9 mouse cellular contexts compared by ENCODE assay signal in genomic region chr11:118379251-118380009, GRCm38 (mm10). TPM values are rescaled to one million over a fixed set of nuclear protein-coding genes. Genes with fewer than 3 reads are reported as not detected.
A peak's percentile ranks its signal among the peaks of the same experiment; 100 is the strongest.
DNase-seq lines count a peak whose midpoint lies in the region; ATAC-seq and TF ChIP-seq lines count a peak whose summit lies in the region.
"Had no signal": no experiment of that assay in that cellular context is flagged by ENCODE, and none has a peak within 500 bp of the region (broad histone marks: within the 10 kb centered on the region; RNA-seq: fewer than 3 reads in every experiment).

No protein-coding gene starts in this region.

- no peak overlapping the region for H3K4me3 ChIP-seq in CH12.LX (replicated peaks in 1 of 3; ENCODE audit: low read depth in 2 of 3, low read length in 2 of 3, poor library complexity in 1 of 3)
- no peak overlapping the region for H3K4me3 ChIP-seq in bone marrow, adult 2 months (replicated peaks; ENCODE audit: control insufficient read depth, low read depth, low read length)
- no peak overlapping the region for H3K4me3 ChIP-seq in embryonic facial prominence, embryonic 15.5 days (replicated peaks)
- H3K4me3 ChIP-seq: liver, embryonic 15.5 days had no signal

- H3K4me2 ChIP-seq in CH12.LX (ENCODE audit: insufficient read depth, low read depth, poor library complexity, severe bottlenecking) = peak overlapping the region; percentile 57
- no peak overlapping the region for H3K4me2 ChIP-seq in embryonic facial prominence, embryonic 15.5 days (replicated peaks)
- H3K4me2 ChIP-seq: liver, embryonic 15.5 days had no signal

- no peak overlapping the region; the same call in 1 of the 2 replicates for H3K9ac ChIP-seq in CH12.LX (ENCODE audit: insufficient read depth, low read depth)
- no peak overlapping the region for H3K9ac ChIP-seq in embryonic facial prominence, embryonic 15.5 days
- H3K9ac ChIP-seq: liver, embryonic 15.5 days had no signal

- H3K27me3 ChIP-seq in CH12.LX (replicated peaks) = peaks cover 36% of the 10 kb centered on the region
- no peaks in the 10 kb centered on the region for H3K27me3 ChIP-seq in embryonic facial prominence, embryonic 15.5 days
- H3K27me3 ChIP-seq: liver, embryonic 15.5 days had no signal

- peaks cover 9 to 21% of the 10 kb centered on the region in 2 experiments for H3K4me1 ChIP-seq in CH12.LX (ENCODE audit: control insufficient read depth in 1 of 2, insufficient read depth in 2 of 2)
- no peaks in the 10 kb centered on the region for H3K4me1 ChIP-seq in bone marrow, adult 2 months (ENCODE audit: control insufficient read depth, insufficient read depth, low read length)
- H3K4me1 ChIP-seq in embryonic facial prominence, embryonic 15.5 days = peaks cover 24% of the 10 kb centered on the region
- H3K4me1 ChIP-seq: liver, embryonic 15.5 days had no signal

- TF ChIP-seq POLR2A in CH12.LX (IDR thresholded peaks at IDR 0.05; ENCODE audit: low read depth, low read length) = 0 out of 2 replicates have a peak, but pooled peaks have one; percentile 23
- TF ChIP-seq POLR2A in bone marrow, adult 2 months (IDR thresholded peaks at IDR 0.05; ENCODE audit: borderline replicate concordance, control insufficient read depth, low read depth, low read length) = no peak

- WGBS in bone marrow, adult 2 months = 38% methylated on average over 11 of the region's 11 CpGs
- 34% methylated on average over 11 of the region's 11 CpGs for WGBS in embryonic facial prominence, embryonic 15.5 days

- peaks cover 4% of the 10 kb centered on the region for H3K9me3 ChIP-seq in CH12.LX (replicated peaks; ENCODE audit: low read length)
- H3K9me3 ChIP-seq in embryonic facial prominence, embryonic 15.5 days (replicated peaks) = no peaks in the 10 kb centered on the region
- H3K9me3 ChIP-seq: liver, embryonic 15.5 days had no signal

- no peaks in the 10 kb centered on the region for H3K36me3 ChIP-seq in CH12.LX (replicated peaks in 1 of 2; ENCODE audit: control insufficient read depth in 1 of 2, insufficient read depth in 1 of 2, low read length in 1 of 2)
- H3K36me3 ChIP-seq in embryonic facial prominence, embryonic 15.5 days = no peaks in the 10 kb centered on the region
- H3K36me3 ChIP-seq: liver, embryonic 15.5 days had no signal

- in situ Hi-C loops in CH12.LX (cut with MboI; ENCODE audit: low pct_ligation_motif_present, low pct_unique_long_range_greater_than_20kb, low sequenced_read_pairs) = loop anchor here (5.0 kb wide), 1 partner anchor 52 kb away; no protein-coding TSS in a partner anchor

- dilution Hi-C loops in CH12.LX (cut with MboI; ENCODE audit: extremely low pct_ligation_motif_present, extremely low pct_unique_long_range_greater_than_20kb, low sequenced_read_pairs) = no loop called here

- TF ChIP-seq EP300 in CH12.LX (IDR thresholded peaks at IDR 0.05; ENCODE audit: low read length) = peak; percentile 97

- TF ChIP-seq CTCF in CH12.LX (conservative IDR thresholded peaks at IDR 0.05 in 1 of 2, IDR thresholded peaks at IDR 0.05 in 1 of 2; ENCODE audit: low read depth in 2 of 2, low read length in 2 of 2) = peak; percentile 72 to 98
- peak; percentile 91 for TF ChIP-seq CTCF in bone marrow, adult 2 months (IDR thresholded peaks at IDR 0.05; ENCODE audit: control insufficient read depth, insufficient read depth, low read length)

- no peaks in the 10 kb centered on the region for H3K79me2 ChIP-seq in CH12.LX (replicated peaks; ENCODE audit: control insufficient read depth, extremely low read depth, insufficient read depth, poor library complexity, severe bottlenecking)

- ATAC-seq in embryonic facial prominence, embryonic 15.5 days (ENCODE audit: insufficient number of reproducible peaks, low FRiP score, low TSS enrichment, low read depth) = peak; percentile 81

- TF ChIP-seq RAD21 in CH12.LX (IDR thresholded peaks at IDR 0.05; ENCODE audit: low read depth, low read length) = peak; percentile 87

- intact Hi-C loops in heart, postnatal 10 days (cut with DNase I) = loop anchor here (1.0 to 10.0 kb wide), 2 partner anchors 62 to 295 kb away; no protein-coding TSS in a partner anchor

- peak; percentile 93 for DNase-seq in CH12.LX (ENCODE audit: extremely low read depth)
- DNase-seq in heart, postnatal 10 days = peak; percentile 90 to 96
- DNase-seq in layer of hippocampus, adult 8-10 months (ENCODE audit: low spot score in 2 of 2) = peak; percentile 72 to 81
- peak; percentile 95 for DNase-seq in lung, postnatal 10 days
- peak; percentile 58 for DNase-seq in retina, postnatal 7 days (ENCODE audit: low read depth, low spot score)
- peak; percentile 93 for DNase-seq in thymus, postnatal 4 days

- no peak overlapping the region for H3K27ac ChIP-seq in CH12.LX (ENCODE audit: insufficient read depth, low read depth)
- no peak overlapping the region for H3K27ac ChIP-seq in bone marrow, adult 2 months (ENCODE audit: control insufficient read depth, insufficient read depth, low read depth, low read length, poor library complexity)
- no peak overlapping the region for H3K27ac ChIP-seq in embryonic facial prominence, embryonic 15.5 days (replicated peaks)
- H3K27ac ChIP-seq: liver, embryonic 15.5 days had no signal

TF ChIP-seq in CH12.LX, 34 proteins besides CTCF, POLR2A, EP300 and RAD21 (continues in another document):
- TF ChIP-seq ZNF384 (IDR thresholded peaks at IDR 0.05; ENCODE audit: low read depth, low read length) (no peak; the same call in 1 of the 2 replicates), RCOR1 (conservative IDR thresholded peaks at IDR 0.05; ENCODE audit: low read depth, low read length) (no peak; the same call in 1 of the 2 replicates), TCF12 (IDR thresholded peaks at IDR 0.05; ENCODE audit: low read depth, low read length) (peak; percentile 85), NELFE (IDR thresholded peaks at IDR 0.05; ENCODE audit: low read depth, low read length) (peak; percentile 36; the same call in 1 of the 2 replicates), SMC3 (IDR thresholded peaks at IDR 0.05; ENCODE audit: low read depth, low read length) (peak; percentile 97), KAT2A (IDR thresholded peaks at IDR 0.05; ENCODE audit: insufficient replicate concordance, low read length) (no peak), MYC (IDR thresholded peaks at IDR 0.05; ENCODE audit: low read depth, low read length) (peak; percentile 57; the same call in 1 of the 2 replicates), ELF1 (IDR thresholded peaks at IDR 0.05; ENCODE audit: low read depth, low read length) (peak; percentile 58), USF1 (IDR thresholded peaks at IDR 0.05; ENCODE audit: low read depth, low read length) (no peak), POLR2AphosphoS2 (IDR thresholded peaks at IDR 0.05; ENCODE audit: low read depth, low read length) (no peak), UBTF (IDR thresholded peaks at IDR 0.05; ENCODE audit: low read depth, low read length) (no peak; the same call in 1 of the 2 replicates), GABPA (IDR thresholded peaks at IDR 0.05; ENCODE audit: insufficient replicate concordance, low read depth, low read length) (no peak), ETS1 (conservative IDR thresholded peaks at IDR 0.05; ENCODE audit: low read depth, low read length) (peak; percentile 91)

RNA-seq across cellular contexts. Expression of gene Lgals3bp, which starts 22.5 kb away (rescaled TPM):
- total RNA-seq in CH12.LX (2012; rRNA removed) (67.3 and 93.0 TPM in 2 replicates), CH12.LX (2014; rRNA removed) (134 and 146 TPM in 2 replicates)
- polyA plus RNA-seq in CH12.LX (2012; ENCODE audit: insufficient read length, low read depth) = 310 and 338 TPM in 2 replicates
- polyA plus RNA-seq in bone marrow, adult 2 months (2011; ENCODE audit: insufficient read depth, insufficient read length, low replicate concordance, missing spikeins) = 43.9 and 52.7 TPM in 2 replicates
- 15.6 and 19.8 TPM in 2 replicates for polyA plus RNA-seq in embryonic facial prominence, embryonic 15.5 days (2015; fragmentation: Nextera tagmentation; extraction: Ambion mirVana)
- total RNA-seq in heart, postnatal 10 days (2021) = 10 to 100 TPM; 31.3 to 31.7 TPM
- 100 to 1,000 TPM in 1 of 4 experiments, 10 to 100 TPM in 3; 17.0 to 100 (median 50.4) TPM for total RNA-seq in layer of hippocampus, adult 8-10 months (2022)

RNA-seq across cellular contexts. Expression of gene Timp2, which starts 23.9 kb away (rescaled TPM):
- 0.34 and 0.38 TPM in 2 replicates for total RNA-seq in CH12.LX (2012; rRNA removed)
- 0.12 TPM in 1 of 2 replicates, not detected in the other for total RNA-seq in CH12.LX (2014; rRNA removed)
- polyA plus RNA-seq in CH12.LX (2012; ENCODE audit: insufficient read length, low read depth) = 0.57 TPM in 1 of 2 replicates, not detected in the other
- polyA plus RNA-seq in bone marrow, adult 2 months (2011; ENCODE audit: insufficient read depth, insufficient read length, low replicate concordance, missing spikeins) = 6.5 and 37.6 TPM in 2 replicates
- polyA plus RNA-seq in embryonic facial prominence, embryonic 15.5 days (2015; fragmentation: Nextera tagmentation; extraction: Ambion mirVana) = 163 and 170 TPM in 2 replicates
- 100 to 1,000 TPM; 199 to 211 TPM for total RNA-seq in heart, postnatal 10 days (2021)
- total RNA-seq in layer of hippocampus, adult 8-10 months (2022) = 100 to 1,000 TPM; 225 to 284 (median 259) TPM

RNA-seq across cellular contexts. Expression of gene Cep295nl, which starts 37.1 kb away (rescaled TPM):
- total RNA-seq in CH12.LX (2012; rRNA removed) (not detected in 2 replicates), CH12.LX (2014; rRNA removed) (not detected in 2 replicates)
- not detected in 2 replicates for polyA plus RNA-seq in CH12.LX (2012; ENCODE audit: insufficient read length, low read depth)
- 1.4 and 1.5 TPM in 2 replicates for polyA plus RNA-seq in bone marrow, adult 2 months (2011; ENCODE audit: insufficient read depth, insufficient read length, low replicate concordance, missing spikeins)
- 0.59 and 0.64 TPM in 2 replicates for polyA plus RNA-seq in embryonic facial prominence, embryonic 15.5 days (2015; fragmentation: Nextera tagmentation; extraction: Ambion mirVana)
- total RNA-seq in heart, postnatal 10 days (2021) = 1 to 10 TPM; 1.4 to 2.0 TPM
- 1 to 10 TPM; 1.5 to 2.2 (median 2.1) TPM for total RNA-seq in layer of hippocampus, adult 8-10 months (2022)
- polyA plus RNA-seq: liver, embryonic 15.5 days had no signal

RNA-seq across cellular contexts. Expression of gene Cant1, which starts 39.5 kb away (rescaled TPM):
- 36.7 and 40.2 TPM in 2 replicates for total RNA-seq in CH12.LX (2012; rRNA removed)
- 25.1 and 28.8 TPM in 2 replicates for total RNA-seq in CH12.LX (2014; rRNA removed)
- polyA plus RNA-seq in CH12.LX (2012; ENCODE audit: insufficient read length, low read depth) = 31.2 and 31.8 TPM in 2 replicates
- 8.3 and 14.6 TPM in 2 replicates for polyA plus RNA-seq in bone marrow, adult 2 months (2011; ENCODE audit: insufficient read depth, insufficient read length, low replicate concordance, missing spikeins)
- polyA plus RNA-seq in embryonic facial prominence, embryonic 15.5 days (2015; fragmentation: Nextera tagmentation; extraction: Ambion mirVana) = 34.2 and 38.0 TPM in 2 replicates
- 10 to 100 TPM; 20.4 to 22.0 TPM for total RNA-seq in heart, postnatal 10 days (2021)
- 10 to 100 TPM; 39.6 to 42.8 (median 41.1) TPM for total RNA-seq in layer of hippocampus, adult 8-10 months (2022)

RNA-seq across cellular contexts. Expression of gene C1qtnf1, which starts 48.6 kb away (rescaled TPM):
- total RNA-seq in CH12.LX (2012; rRNA removed) = 0.13 and 0.76 TPM in 2 replicates
- total RNA-seq in CH12.LX (2014; rRNA removed) = 0.15 and 0.19 TPM in 2 replicates
- 0.12 TPM in 1 of 2 replicates, not detected in the other for polyA plus RNA-seq in CH12.LX (2012; ENCODE audit: insufficient read length, low read depth)
- 1.5 and 1.8 TPM in 2 replicates for polyA plus RNA-seq in bone marrow, adult 2 months (2011; ENCODE audit: insufficient read depth, insufficient read length, low replicate concordance, missing spikeins)
- polyA plus RNA-seq in embryonic facial prominence, embryonic 15.5 days (2015; fragmentation: Nextera tagmentation; extraction: Ambion mirVana) = 19.0 and 23.0 TPM in 2 replicates
- total RNA-seq in heart, postnatal 10 days (2021) = 10 to 100 TPM; 38.0 to 38.4 TPM
- total RNA-seq in layer of hippocampus, adult 8-10 months (2022) = 1 to 10 TPM; 3.1 to 6.0 (median 3.6) TPM

Comparison
In these comparisons a context has a peak if more than half of its experiments do, and no peak if none do; other contexts are left out.
1. RNA of gene Timp2, which starts 23.9 kb away (total RNA-seq): 225 to 284 TPM in layer of hippocampus, adult 8-10 months and 199 to 211 TPM in heart, postnatal 10 days; 0.12 to 0.38 TPM in CH12.LX; every median in the first group is over 100 times any median in the second.
2. Peak in every context shown above with its lines, with median percentiles within 50 percentile points of each other: DNase-seq.